Mouse (Mus musculus) forebrain, embryonic 12.5 days (tissue): Measurements from ENCODE around the gene Krt20. TPM values are rescaled to one million over a fixed set of nuclear protein-coding genes. Genes with fewer than 3 reads are reported as not detected.

ENCODE experiments used
- ATAC-seq: fragments of 200-750 bp; cut with Nextera tagmentation; 2 replicates; pipeline ENCODE4 v1.8.0; 2017; ENCODE audit warnings: moderate TSS enrichment; ENCODE audit not compliant: low FRiP score
- H3K27ac ChIP-seq: fragments of 300-500 bp; sonication (generic); 2 replicates; pipeline ENCODE4 v1.5.1; 2016; ENCODE audit warnings: mild to moderate bottlenecking
- H3K27me3 ChIP-seq: fragments of 300-500 bp; sonication (generic); 2 replicates; pipeline ENCODE4 v1.6.1; 2016; ENCODE audit warnings: mild to moderate bottlenecking
- H3K36me3 ChIP-seq: fragments of 300-500 bp; sonication (generic); replicated peaks from 2 replicates; pipeline ENCODE4 v1.6.1; 2016; ENCODE audit warnings: mild to moderate bottlenecking
- H3K4me1 ChIP-seq: fragments of 300-500 bp; sonication (generic); 2 replicates; pipeline ENCODE4 v1.6.1; 2016
- H3K4me2 ChIP-seq: fragments of 300-500 bp; sonication (generic); 2 replicates; pipeline ENCODE4 v1.6.1; 2016; ENCODE audit warnings: mild to moderate bottlenecking, moderate library complexity
- H3K4me3 ChIP-seq: fragments of 300-500 bp; sonication (generic); replicated peaks from 2 replicates; pipeline ENCODE4 v1.5.1; 2016; ENCODE audit warnings: mild to moderate bottlenecking
- H3K9ac ChIP-seq: fragments of 300-500 bp; sonication (generic); 2 replicates; pipeline ENCODE4 v1.6.1; 2016; ENCODE audit warnings: mild to moderate bottlenecking
- H3K9me3 ChIP-seq: fragments of 300-500 bp; sonication (generic); 2 replicates; pipeline ENCODE4 v1.6.1; 2016
- WGBS: fragments of 180-500 bp; shearing (Covaris S2); methylation state at CpG from one replicate; pipeline ENCODE4 v1.1.7; 2016; 5-methylcytosine and 5-hydroxymethylcytosine counted together
- polyA plus RNA-seq: library from polyadenylated mRNA; unstranded; fragments of >200 nt; fragmentation: Nextera tagmentation; extraction: Ambion mirVana; gene quantifications from 2 replicates; pipeline ENCODE4 v1.2.1, GENCODE M21; 2016

The Krt20 gene
- polyA plus RNA-seq = 0.15 TPM in 1 of 2 replicates, not detected in the other

DNA sequence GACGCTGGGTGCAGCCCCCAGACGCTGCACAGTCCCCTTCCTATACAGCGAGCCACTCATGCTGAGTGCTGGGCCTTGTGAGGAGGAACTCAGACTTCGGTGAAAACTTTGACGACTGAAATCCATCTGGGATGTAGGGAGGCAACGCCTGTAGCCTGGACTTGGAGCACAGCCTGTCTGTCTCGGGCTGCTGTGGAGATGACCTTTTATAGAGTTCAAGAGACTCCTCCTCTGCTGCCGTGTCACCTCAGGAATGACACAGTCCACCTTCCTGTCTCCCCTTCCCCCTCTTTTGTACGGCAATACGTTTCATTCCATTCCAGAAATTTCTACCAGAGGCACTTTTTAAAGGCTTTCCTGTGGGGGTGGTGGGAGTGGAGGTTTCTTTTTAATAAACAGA lies at the start of gene Krt20:
TSS of gene Krt20 (minus strand) at position 179 of the 400 bp plus-strand sequence.
- no peak within 1 kb of the TSS for H3K27ac ChIP-seq
- H3K36me3 ChIP-seq = no peaks in the 10 kb centered on the region
- no peaks in the 10 kb centered on the region for H3K4me1 ChIP-seq
- no peaks in the 10 kb centered on the region for H3K27me3 ChIP-seq
- no peaks in the 10 kb centered on the region for H3K9me3 ChIP-seq
- H3K9ac ChIP-seq = no peak within 1 kb of the TSS
- no peak for ATAC-seq
- 65% methylated on average over 10 of the region's 10 CpGs for WGBS
- no peak within 1 kb of the TSS for H3K4me2 ChIP-seq
- H3K4me3 ChIP-seq = no peak within 1 kb of the TSS

- no peaks in the 10 kb centered on the region for H3K27me3 ChIP-seq
- no peaks in the 10 kb centered on the region for H3K36me3 ChIP-seq
- H3K4me2 ChIP-seq = no peak overlapping the region
- WGBS = 91% methylated on average over 3 of the region's 3 CpGs
- no peak overlapping the region for H3K27ac ChIP-seq
- no peak overlapping the region for H3K4me3 ChIP-seq
- ATAC-seq = no peak
- H3K9me3 ChIP-seq = no peaks in the 10 kb centered on the region
- no peaks in the 10 kb centered on the region for H3K4me1 ChIP-seq
- H3K9ac ChIP-seq = no peak overlapping the region
Measured at GRCm38 (mm10) chr11:99474981-99475380, 37.0 kb upstream of the Krt20 start.

DNA sequence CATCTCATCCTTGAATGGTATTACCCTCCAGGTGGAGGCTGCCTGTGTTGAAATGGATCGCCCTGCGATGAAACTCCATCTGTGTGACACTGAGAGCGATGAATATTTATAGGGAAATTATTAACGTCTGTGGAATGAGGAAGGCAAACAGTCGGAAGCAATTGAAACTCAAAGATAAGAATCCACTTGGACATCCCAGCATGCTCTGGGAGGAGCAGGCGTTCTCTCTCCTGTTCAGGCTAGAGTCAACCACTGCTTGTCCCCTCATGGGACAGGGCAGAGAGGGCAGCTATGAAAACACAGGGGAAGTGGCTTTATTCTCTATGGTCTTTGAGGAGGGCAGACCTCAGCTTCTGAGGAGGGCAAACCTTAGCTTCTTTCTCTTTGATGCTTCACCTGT lies 35.5 kb upstream of the Krt20 start:
- no peak overlapping the region for H3K9ac ChIP-seq
- H3K27ac ChIP-seq = no peak overlapping the region
- WGBS = 75% methylated on average over 6 of the region's 6 CpGs
- no peaks in the 10 kb centered on the region for H3K4me1 ChIP-seq
- ATAC-seq = no peak
- H3K9me3 ChIP-seq = no peaks in the 10 kb centered on the region
- no peak overlapping the region for H3K4me3 ChIP-seq
- H3K27me3 ChIP-seq = no peaks in the 10 kb centered on the region
- H3K4me2 ChIP-seq = no peak overlapping the region
- H3K36me3 ChIP-seq = no peaks in the 10 kb centered on the region

- Histone ChIP-seq H3K9ac (no peak overlapping the region), H3K4me1 (no peaks in the 10 kb centered on the region), H3K36me3 (no peaks in the 10 kb centered on the region), H3K4me3 (no peak overlapping the region), H3K27me3 (no peaks in the 10 kb centered on the region), H3K27ac (no peak overlapping the region), H3K4me2 (no peak overlapping the region), H3K9me3 (no peaks in the 10 kb centered on the region)
- no peak for ATAC-seq
- 91% methylated on average over 4 of the region's 4 CpGs for WGBS
Measured at GRCm38 (mm10) chr11:99472405-99472804, 34.5 kb upstream of the Krt20 start.

DNA sequence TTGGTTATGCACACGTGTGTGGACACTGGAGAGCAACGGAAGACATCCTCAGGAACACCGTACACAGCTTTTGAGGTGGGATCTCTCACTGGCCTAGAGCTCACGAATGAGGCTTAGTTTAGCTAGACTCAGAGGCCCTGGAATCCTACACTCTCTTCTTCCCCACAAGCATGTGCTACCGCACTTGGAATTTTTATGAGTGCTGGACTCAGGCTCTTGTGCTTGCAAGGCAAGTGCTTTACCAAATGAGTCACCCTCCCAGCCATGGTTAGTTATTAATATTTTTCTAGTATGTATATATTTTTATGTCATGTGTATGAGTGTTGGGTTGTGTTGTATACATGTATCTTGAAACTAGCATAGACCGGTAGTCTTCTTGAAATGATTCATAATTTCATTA lies 34.0 kb upstream of the Krt20 start:
- Histone ChIP-seq H3K27me3 (no peaks in the 10 kb centered on the region), H3K36me3 (no peaks in the 10 kb centered on the region), H3K4me3 (no peak overlapping the region), H3K9ac (no peak overlapping the region), H3K4me2 (no peak overlapping the region), H3K27ac (no peak overlapping the region), H3K4me1 (no peaks in the 10 kb centered on the region), H3K9me3 (no peaks in the 10 kb centered on the region)
- ATAC-seq = no peak
- WGBS = 93% methylated on average over 6 of the region's 6 CpGs

GRCm38 (mm10) chr11:99469228-99469627 lies 31.3 kb upstream of the Krt20 start:
- no peak overlapping the region for H3K4me2 ChIP-seq
- H3K9me3 ChIP-seq = no peaks in the 10 kb centered on the region
- no peaks in the 10 kb centered on the region for H3K4me1 ChIP-seq
- H3K27ac ChIP-seq = no peak overlapping the region
- H3K9ac ChIP-seq = no peak overlapping the region
- no peaks in the 10 kb centered on the region for H3K36me3 ChIP-seq
- H3K27me3 ChIP-seq = no peaks in the 10 kb centered on the region
- H3K4me3 ChIP-seq = no peak overlapping the region
- 92% methylated on average over 4 of the region's 4 CpGs for WGBS
- no peak for ATAC-seq

DNA sequence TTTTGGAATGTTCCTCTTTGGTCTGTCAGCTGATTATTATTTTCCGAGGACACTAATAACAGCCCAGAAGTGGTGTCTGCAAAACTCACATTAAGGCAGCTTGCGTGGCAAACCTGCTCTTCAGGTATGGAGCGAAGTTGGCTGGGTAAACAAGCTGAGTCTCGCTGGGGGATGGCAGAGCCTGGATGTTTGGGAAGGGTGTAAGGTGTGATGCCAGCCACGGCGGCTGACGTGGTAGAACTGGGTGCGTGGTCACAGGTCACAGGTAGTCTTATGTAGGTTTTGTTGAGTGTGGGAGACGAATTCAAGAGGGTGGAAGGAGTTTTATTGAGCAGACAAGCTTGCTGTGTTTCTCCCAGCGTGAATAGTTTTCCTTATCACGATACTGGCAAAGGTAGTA lies 30.6 kb upstream of the Krt20 start:
- H3K27ac ChIP-seq = no peak overlapping the region
- H3K4me2 ChIP-seq = no peak overlapping the region
- H3K4me1 ChIP-seq = no peaks in the 10 kb centered on the region
- WGBS = 85% methylated on average over 11 of the region's 11 CpGs
- no peak for ATAC-seq
- H3K4me3 ChIP-seq = no peak overlapping the region
- no peaks in the 10 kb centered on the region for H3K27me3 ChIP-seq
- no peak overlapping the region for H3K9ac ChIP-seq
- no peaks in the 10 kb centered on the region for H3K9me3 ChIP-seq
- no peaks in the 10 kb centered on the region for H3K36me3 ChIP-seq

GRCm38 (mm10) chr11:99466316-99466715 lies 28.4 kb upstream of the Krt20 start:
- ATAC-seq = no peak
- WGBS = 57% methylated on average over 7 of the region's 7 CpGs
- no peak overlapping the region for H3K9ac ChIP-seq

DNA sequence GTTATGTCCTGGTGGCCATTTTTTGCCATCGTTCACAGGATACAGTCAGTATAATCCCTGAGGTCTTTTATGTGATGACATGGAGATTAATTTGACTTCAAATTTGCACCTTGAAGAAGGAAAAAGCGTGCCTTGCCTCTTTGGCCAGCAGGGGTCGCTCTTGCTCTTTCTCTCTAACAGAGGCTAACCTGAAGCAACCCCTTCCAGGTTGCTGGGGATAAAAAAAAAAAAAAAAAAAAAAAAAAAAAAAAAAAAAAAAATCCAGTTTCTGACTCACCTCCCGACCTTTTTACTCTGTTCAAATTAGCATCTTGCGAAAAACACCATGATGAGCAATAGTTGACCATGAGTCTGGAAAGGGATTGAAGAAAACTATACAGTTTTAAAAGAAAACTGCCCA lies 26.9 kb upstream of the Krt20 start:
- H3K4me2 ChIP-seq = no peak overlapping the region
- no peaks in the 10 kb centered on the region for H3K9me3 ChIP-seq
- H3K36me3 ChIP-seq = no peaks in the 10 kb centered on the region
- H3K4me3 ChIP-seq = no peak overlapping the region
- H3K9ac ChIP-seq = no peak overlapping the region
- no peak for ATAC-seq
- no peaks in the 10 kb centered on the region for H3K27me3 ChIP-seq
- 7% methylated on average over 5 of the region's 5 CpGs for WGBS
- no peak overlapping the region for H3K27ac ChIP-seq
- no peaks in the 10 kb centered on the region for H3K4me1 ChIP-seq

More at GRCm38 (mm10) chr11:99466316-99466715, 28.4 kb upstream of the Krt20 start:
- H3K4me2 ChIP-seq = no peak overlapping the region
- no peaks in the 10 kb centered on the region for H3K4me1 ChIP-seq
- no peak overlapping the region for H3K4me3 ChIP-seq
- H3K27me3 ChIP-seq = no peaks in the 10 kb centered on the region
- no peaks in the 10 kb centered on the region for H3K9me3 ChIP-seq
- H3K36me3 ChIP-seq = no peaks in the 10 kb centered on the region
- no peak overlapping the region for H3K27ac ChIP-seq

GRCm38 (mm10) chr11:99463155-99463554 lies 25.2 kb upstream of the Krt20 start:
- Histone ChIP-seq H3K36me3 (no peaks in the 10 kb centered on the region), H3K27ac (no peak overlapping the region), H3K27me3 (no peaks in the 10 kb centered on the region), H3K4me3 (no peak overlapping the region), H3K9me3 (no peaks in the 10 kb centered on the region), H3K4me1 (no peaks in the 10 kb centered on the region), H3K9ac (no peak overlapping the region), H3K4me2 (no peak overlapping the region)
- ATAC-seq = no peak
- WGBS = 13% methylated on average over 8 of the region's 8 CpGs

GRCm38 (mm10) chr11:99461736-99462135 lies 23.8 kb upstream of the Krt20 start:
- H3K9me3 ChIP-seq = no peaks in the 10 kb centered on the region
- no peak overlapping the region for H3K27ac ChIP-seq
- H3K27me3 ChIP-seq = no peaks in the 10 kb centered on the region
- no peak overlapping the region for H3K9ac ChIP-seq
- H3K4me2 ChIP-seq = no peak overlapping the region
- no peak overlapping the region for H3K4me3 ChIP-seq
- no peak for ATAC-seq
- WGBS = 69% methylated on average over 7 of the region's 7 CpGs
- H3K4me1 ChIP-seq = no peaks in the 10 kb centered on the region
- no peaks in the 10 kb centered on the region for H3K36me3 ChIP-seq

DNA sequence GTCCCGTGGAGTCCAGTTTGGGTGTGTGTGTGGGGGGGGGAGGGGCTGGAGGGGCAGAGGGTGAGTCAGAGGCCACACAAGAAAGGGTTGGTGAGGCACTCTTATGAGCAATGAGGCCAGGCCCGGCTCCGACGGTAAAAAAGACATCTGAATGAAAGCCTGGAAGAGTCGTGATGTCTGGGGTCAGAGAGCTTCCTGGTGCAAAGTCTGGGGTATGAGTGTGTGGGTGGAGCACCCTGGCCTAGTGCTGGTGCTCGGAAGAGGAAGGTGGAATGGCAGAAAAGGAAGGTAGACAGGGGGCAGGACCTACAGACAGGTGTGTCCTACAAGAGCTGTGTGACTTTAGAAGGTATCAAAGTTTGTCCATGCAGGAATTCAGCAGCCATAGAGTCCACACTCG lies 20.9 kb upstream of the Krt20 start:
- H3K9ac ChIP-seq = no peak overlapping the region

GRCm38 (mm10) chr11:99454759-99455158 lies 16.8 kb upstream of the Krt20 start:
- no peak overlapping the region for H3K9ac ChIP-seq
- H3K27ac ChIP-seq = no peak overlapping the region
- H3K27me3 ChIP-seq = no peaks in the 10 kb centered on the region
- WGBS = 74% methylated on average over 10 of the region's 10 CpGs
- no peaks in the 10 kb centered on the region for H3K36me3 ChIP-seq
- H3K4me3 ChIP-seq = no peak overlapping the region
- H3K9me3 ChIP-seq = no peaks in the 10 kb centered on the region
- ATAC-seq = no peak
- no peaks in the 10 kb centered on the region for H3K4me1 ChIP-seq
- no peak overlapping the region for H3K4me2 ChIP-seq

More for the DNA sequence above, 20.9 kb upstream of the Krt20 start:
- no peaks in the 10 kb centered on the region for H3K4me1 ChIP-seq
- no peak overlapping the region for H3K27ac ChIP-seq
- WGBS = 76% methylated on average over 7 of the region's 7 CpGs
- no peaks in the 10 kb centered on the region for H3K36me3 ChIP-seq
- no peaks in the 10 kb centered on the region for H3K9me3 ChIP-seq
- no peaks in the 10 kb centered on the region for H3K27me3 ChIP-seq
- no peak overlapping the region for H3K4me3 ChIP-seq
- H3K4me2 ChIP-seq = no peak overlapping the region
- no peak for ATAC-seq
